Mouse (Mus musculus): ENCODE results near the gene Vps53.

GRCm38 (mm10) chr11:76084943-76085342 lies 94.5 kb downstream of the Vps53 start:
- TF ChIP-seq CTCF (conservative IDR thresholded peaks at IDR 0.05; ENCODE audit: low read length) (no peak), POU5F1 (IDR thresholded peaks at IDR 0.05; ENCODE audit: borderline replicate concordance, low read length) (no peak), NANOG (IDR thresholded peaks at IDR 0.05; ENCODE audit: borderline replicate concordance, low read length) (no peak)

Data from E14TG2a.4 (cell line).